ENCODE assay signal across 17 mouse cellular contexts in genomic region chr6:51507556-51507955, GRCm38 (mm10).
"Had no signal": no experiment of that assay in that cellular context is flagged by ENCODE, and none has a peak within 500 bp of the region (broad histone marks: within the 10 kb centered on the region; RNA-seq: fewer than 3 reads in every experiment).

No protein-coding gene starts in this region.

- H3K9ac ChIP-seq: lung, embryonic 14.5 days; midbrain, embryonic 12.5 days; neural tube, embryonic 13.5 days; neural tube, embryonic 15.5 days; stomach, embryonic 15.5 days had no signal

- H3K27ac ChIP-seq: midbrain, embryonic 10.5 days; midbrain, embryonic 12.5 days; neural tube, embryonic 13.5 days; neural tube, embryonic 15.5 days; stomach, embryonic 15.5 days; stomach, postnatal 0 days had no signal

- DNase-seq: lung, adult 18-20 months; lung, embryonic 14.5 days; lung, postnatal 10 days; lung, postnatal 4 days; midbrain, embryonic 14.5 days; retina, postnatal 1 day; right cerebral cortex, adult 18-20 months; thymus, adult 2 months; thymus, postnatal 25 days; thymus, postnatal 4 days had no signal

- H3K4me1 ChIP-seq: stomach, embryonic 15.5 days had no signal

- H3K4me3 ChIP-seq: midbrain, embryonic 10.5 days; midbrain, embryonic 12.5 days; myocyte; neural tube, embryonic 13.5 days; neural tube, embryonic 15.5 days; stomach, embryonic 15.5 days had no signal

- H3K36me3 ChIP-seq: midbrain, embryonic 10.5 days; midbrain, embryonic 12.5 days; neural tube, embryonic 13.5 days; neural tube, embryonic 15.5 days; stomach, embryonic 15.5 days had no signal

- H3K9me3 ChIP-seq: midbrain, embryonic 10.5 days; midbrain, embryonic 12.5 days; neural tube, embryonic 13.5 days; neural tube, embryonic 15.5 days; stomach, embryonic 15.5 days had no signal
